Mouse (Mus musculus): Measurements from ENCODE around the gene Zfp27. TPM values are rescaled to one million over a fixed set of nuclear protein-coding genes. Genes with fewer than 3 reads are reported as not detected.

Gene Zfp27
- total RNA-seq (2018; cell fraction: chromatin; rRNA removed): 10 to 100 TPM in 15 of 26 experiments, 1 to 10 TPM in 11; 2.2 to 18.6 (median 10.8) TPM
- 1 to 10 TPM in 22 of 26 experiments, under 1 TPM in 4; 0.51 to 6.0 (median 3.6) TPM for total RNA-seq (2018; cell fraction: cytosol; rRNA removed)
- 10 to 100 TPM in 10 of 26 experiments, 1 to 10 TPM in 16; 1.2 to 14.1 (median 8.6) TPM for total RNA-seq (2018; cell fraction: nucleus; rRNA removed)
- polyA plus RNA-seq (2018): 2.9 to 5.0 TPM (median 3.6 TPM) in 3 replicates

GRCm38 (mm10) chr7:29905966-29906681 lies at the start of gene Zfp27:
TSS of gene Zfp27 (minus strand) at chr7:29906572.
- H3K79me2 ChIP-seq (ENCODE audit: inconsistent target): no peaks in the 10 kb centered on the region
- H3K36me3 ChIP-seq (ENCODE audit: inconsistent target): no peaks in the 10 kb centered on the region
- under 1% methylated on average over 22 of the region's 22 CpGs for WGBS (ENCODE audit: missing documents)
- peak within 1 kb of the TSS; percentile 63 for H3K4me3 ChIP-seq (ENCODE audit: inconsistent target)
- H3K27ac ChIP-seq: peak within 1 kb of the TSS; percentile 68

GRCm38 (mm10) chr7:29954731-29955130 lies 48.4 kb upstream of the Zfp27 start:
- WGBS (ENCODE audit: missing documents): 25% methylated on average over 4 of the region's 4 CpGs
- H3K27ac ChIP-seq: no peak overlapping the region

GRCm38 (mm10) chr7:29953513-29954401 lies 47.4 kb upstream of the Zfp27 start, which contains the start of gene Zfp74:
TSS of gene Zfp74 (minus strand) at chr7:29954089.
- WGBS (ENCODE audit: missing documents): under 1% methylated on average over 48 of the region's 52 CpGs
- no peaks in the 10 kb centered on the region for H3K36me3 ChIP-seq (ENCODE audit: inconsistent target)
- no peaks in the 10 kb centered on the region; the same call in 1 of the 2 replicates for H3K79me2 ChIP-seq (ENCODE audit: inconsistent target)
- H3K4me3 ChIP-seq (ENCODE audit: inconsistent target): peak within 1 kb of the TSS; percentile 51
- peak within 1 kb of the TSS; percentile 46 for H3K27ac ChIP-seq

More at GRCm38 (mm10) chr7:29954731-29955130, 48.4 kb upstream of the Zfp27 start:
- Histone ChIP-seq H3K36me3 (ENCODE audit: inconsistent target) (no peaks in the 10 kb centered on the region), H3K4me3 (ENCODE audit: inconsistent target) (peak overlapping the region; percentile 51; the same call in 1 of the 2 replicates), H3K79me2 (ENCODE audit: inconsistent target) (no peaks in the 10 kb centered on the region; the same call in 1 of the 2 replicates)

- Histone ChIP-seq H3K4me3 (ENCODE audit: inconsistent target) (peak overlapping the region; percentile 51), H3K27ac (peak overlapping the region; percentile 46; the same call in 1 of the 2 replicates), H3K79me2 (ENCODE audit: inconsistent target) (no peaks in the 10 kb centered on the region; the same call in 1 of the 2 replicates), H3K36me3 (ENCODE audit: inconsistent target) (no peaks in the 10 kb centered on the region)
- WGBS (ENCODE audit: missing documents): 28% methylated on average over 10 of the region's 10 CpGs
Measured at GRCm38 (mm10) chr7:29953086-29953485, 46.7 kb upstream of the Zfp27 start.

GRCm38 (mm10) chr7:29944201-29944600 lies 37.8 kb upstream of the Zfp27 start:
- WGBS (ENCODE audit: missing documents): 97% methylated on average over 2 of the region's 2 CpGs
- Histone ChIP-seq H3K36me3 (ENCODE audit: inconsistent target) (no peaks in the 10 kb centered on the region; the same call in 1 of the 2 replicates), H3K79me2 (ENCODE audit: inconsistent target) (no peaks in the 10 kb centered on the region), H3K4me3 (ENCODE audit: inconsistent target) (no peak overlapping the region), H3K27ac (no peak overlapping the region)

GRCm38 (mm10) chr7:29943720-29944119 lies 37.3 kb upstream of the Zfp27 start:
- Histone ChIP-seq H3K4me3 (ENCODE audit: inconsistent target) (no peak overlapping the region), H3K36me3 (ENCODE audit: inconsistent target) (no peaks in the 10 kb centered on the region; the same call in 1 of the 2 replicates), H3K79me2 (ENCODE audit: inconsistent target) (no peaks in the 10 kb centered on the region), H3K27ac (no peak overlapping the region)
- 90% methylated on average over 2 of the region's 2 CpGs for WGBS (ENCODE audit: missing documents)

GRCm38 (mm10) chr7:29942740-29943139 lies 36.4 kb upstream of the Zfp27 start:
- 100% methylated on average over 2 of the region's 2 CpGs for WGBS (ENCODE audit: missing documents)
- no peak overlapping the region for H3K27ac ChIP-seq
- no peaks in the 10 kb centered on the region for H3K79me2 ChIP-seq (ENCODE audit: inconsistent target)
- no peak overlapping the region for H3K4me3 ChIP-seq (ENCODE audit: inconsistent target)
- no peaks in the 10 kb centered on the region; the same call in 1 of the 2 replicates for H3K36me3 ChIP-seq (ENCODE audit: inconsistent target)

GRCm38 (mm10) chr7:29941027-29941426 lies 34.7 kb upstream of the Zfp27 start:
- Histone ChIP-seq H3K36me3 (ENCODE audit: inconsistent target) (peaks cover 6% of the 10 kb centered on the region; the same call in 1 of the 2 replicates), H3K4me3 (ENCODE audit: inconsistent target) (no peak overlapping the region), H3K27ac (no peak overlapping the region), H3K79me2 (ENCODE audit: inconsistent target) (no peaks in the 10 kb centered on the region)
- 97% methylated on average over 11 of the region's 11 CpGs for WGBS (ENCODE audit: missing documents)

- WGBS (ENCODE audit: missing documents): 56% methylated on average over 6 of the region's 6 CpGs
- Histone ChIP-seq H3K36me3 (ENCODE audit: inconsistent target) (peaks cover 27% of the 10 kb centered on the region), H3K79me2 (ENCODE audit: inconsistent target) (no peaks in the 10 kb centered on the region), H3K4me3 (ENCODE audit: inconsistent target) (no peak overlapping the region), H3K27ac (no peak overlapping the region)
Measured at GRCm38 (mm10) chr7:29938856-29939255, 32.5 kb upstream of the Zfp27 start.

GRCm38 (mm10) chr7:29922780-29923179 lies 16.4 kb upstream of the Zfp27 start:
- Histone ChIP-seq H3K4me3 (ENCODE audit: inconsistent target) (no peak overlapping the region), H3K27ac (no peak overlapping the region), H3K79me2 (ENCODE audit: inconsistent target) (no peaks in the 10 kb centered on the region), H3K36me3 (ENCODE audit: inconsistent target) (no peaks in the 10 kb centered on the region)
- 91% methylated on average over 2 of the region's 2 CpGs for WGBS (ENCODE audit: missing documents)

- H3K36me3 ChIP-seq (ENCODE audit: inconsistent target): no peaks in the 10 kb centered on the region
- WGBS (ENCODE audit: missing documents): 90% methylated on average over 6 of the region's 6 CpGs
- no peaks in the 10 kb centered on the region for H3K79me2 ChIP-seq (ENCODE audit: inconsistent target)
- H3K4me3 ChIP-seq (ENCODE audit: inconsistent target): no peak overlapping the region
- no peak overlapping the region for H3K27ac ChIP-seq
Measured at GRCm38 (mm10) chr7:29921439-29922093, 15.2 kb upstream of the Zfp27 start.

- Histone ChIP-seq H3K36me3 (ENCODE audit: inconsistent target) (peaks cover 21% of the 10 kb centered on the region), H3K79me2 (ENCODE audit: inconsistent target) (no peaks in the 10 kb centered on the region)
- WGBS (ENCODE audit: missing documents): 86% methylated on average over 4 of the region's 4 CpGs
Measured at GRCm38 (mm10) chr7:29918062-29918453, 11.7 kb upstream of the Zfp27 start.

GRCm38 (mm10) chr7:29917371-29918061 lies 11.1 kb upstream of the Zfp27 start:
- peaks cover 21% of the 10 kb centered on the region for H3K36me3 ChIP-seq (ENCODE audit: inconsistent target)
- 82% methylated on average over 6 of the region's 6 CpGs for WGBS (ENCODE audit: missing documents)
- H3K4me3 ChIP-seq (ENCODE audit: inconsistent target): no peak overlapping the region
- H3K79me2 ChIP-seq (ENCODE audit: inconsistent target): no peaks in the 10 kb centered on the region
- H3K27ac ChIP-seq: no peak overlapping the region

More at GRCm38 (mm10) chr7:29918062-29918453, 11.7 kb upstream of the Zfp27 start:
- Histone ChIP-seq H3K27ac (no peak overlapping the region), H3K4me3 (ENCODE audit: inconsistent target) (no peak overlapping the region)

Data from macrophage (primary cell).